Mouse (Mus musculus): ENCODE data around the gene Large2. TPM values are rescaled to one million over a fixed set of nuclear protein-coding genes. Genes with fewer than 3 reads are reported as not detected.
A peak's percentile ranks its signal among the peaks of the same experiment; 100 is the strongest.
"Not testable (repeated sequence)": the region's sequence is repeated elsewhere in the genome, so short reads cannot be mapped to it uniquely, and the experiment has no call there.

The Large2 gene
- total and polyA plus RNA-seq, 2 experiments from 2014 or later, result 0.25 TPM; not detected in 1

DNA sequence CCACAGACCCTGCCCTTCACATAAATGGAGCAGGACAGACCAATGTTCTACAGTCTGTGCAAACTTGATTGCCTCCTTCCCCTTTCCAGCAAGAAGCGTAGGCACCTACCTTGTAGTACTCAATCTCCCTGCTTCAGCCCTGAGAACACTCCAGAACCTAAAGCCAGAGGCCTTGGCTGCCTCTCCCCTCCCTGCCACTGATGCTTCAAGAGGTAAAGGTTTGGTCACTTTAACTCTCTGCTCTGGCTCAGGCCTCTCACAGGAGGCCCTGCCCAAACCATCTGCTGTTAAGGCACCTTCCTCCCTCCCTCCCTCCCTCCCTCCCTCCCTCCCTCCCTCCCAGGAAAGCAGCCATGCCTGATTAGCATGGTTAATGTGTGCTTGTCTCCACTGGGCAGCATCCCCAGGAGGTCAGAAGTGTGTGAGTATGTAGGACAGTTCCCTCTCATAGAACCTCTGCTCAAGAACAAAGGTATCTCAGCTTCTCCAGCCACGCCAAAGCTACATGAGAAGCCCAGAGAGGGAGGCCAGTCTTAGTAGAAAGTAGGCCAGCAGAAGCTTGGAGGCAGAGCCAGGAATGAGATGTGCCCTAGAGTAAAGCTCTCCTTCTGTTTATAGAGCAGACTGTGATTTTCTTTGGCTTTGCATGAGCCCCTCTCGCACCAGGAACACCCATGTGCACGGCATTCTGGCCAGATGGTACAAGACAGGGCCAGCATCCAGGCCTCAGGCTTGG, 28.1 kb upstream of the Large2 start:
- no peak overlapping the region for H3K4me3 ChIP-seq (ENCODE audit: low read depth, low read length)
- no peak overlapping the region for H3K4me2 ChIP-seq (ENCODE audit: low read depth, low read length)
- H3K27ac ChIP-seq (ENCODE audit: low read depth), result no peak overlapping the region
- 74% methylated on average over 4 of the region's 4 CpGs for WGBS
- ATAC-seq (ENCODE audit: insufficient read depth, low read depth), result no peak
- peaks cover 35% of the 10 kb centered on the region for H3K36me3 ChIP-seq (replicated peaks; ENCODE audit: control insufficient read depth, insufficient read depth, low read length)
- H3K27me3 ChIP-seq (ENCODE audit: control insufficient read depth, insufficient read depth, low read length), result peaks cover 9% of the 10 kb centered on the region
- DNase-seq (ENCODE audit: low spot score), result no peak
- no peak for TF ChIP-seq CTCF (IDR thresholded peaks at IDR 0.05; ENCODE audit: low read depth)
- no peak for TF ChIP-seq EP300 (IDR thresholded peaks at IDR 0.05; ENCODE audit: low read depth)
- no peak overlapping the region for H3K9ac ChIP-seq (replicated peaks; ENCODE audit: low read depth, low read length)
- no peaks in the 10 kb centered on the region for H3K9me3 ChIP-seq (replicated peaks; ENCODE audit: control insufficient read depth, low read length)
- no peaks in the 10 kb centered on the region for H3K4me1 ChIP-seq (ENCODE audit: control insufficient read depth, insufficient read depth)

DNA sequence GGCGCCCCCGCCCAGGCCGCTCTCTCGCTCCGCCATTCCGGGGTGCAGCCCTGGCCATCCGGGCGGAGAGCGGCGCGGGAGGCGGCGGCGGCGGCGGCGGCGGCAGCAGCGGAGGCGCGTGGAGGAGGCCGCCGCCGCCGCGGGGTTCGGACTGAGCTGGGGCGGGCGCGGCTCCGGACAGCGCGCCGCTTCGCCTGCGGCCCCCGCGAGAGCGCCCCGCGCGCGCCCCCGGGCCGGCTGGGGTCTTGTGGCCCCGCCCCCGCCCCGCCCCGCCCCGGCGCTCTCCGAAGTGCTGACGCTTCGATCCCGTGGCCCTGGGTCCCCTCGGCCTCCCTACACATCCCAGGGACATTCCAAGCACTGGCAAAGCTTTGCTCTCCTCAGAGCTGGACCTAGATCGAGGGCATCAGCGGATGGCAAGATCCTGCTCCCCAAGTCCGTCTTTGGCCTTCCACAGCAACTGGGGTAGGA, 26.5 kb upstream of the Large2 start, which contains the start of gene Mapk8ip1:
Gene Mapk8ip1 (minus strand): TSS at position 173 of the 471 bp plus-strand sequence.
- no peak within 1 kb of the TSS for H3K27ac ChIP-seq (ENCODE audit: low read depth)
- H3K9ac ChIP-seq (replicated peaks; ENCODE audit: low read depth, low read length), result peak within 1 kb of the TSS; percentile 38
- no peaks in the 10 kb centered on the region for H3K4me1 ChIP-seq (ENCODE audit: control insufficient read depth, insufficient read depth)
- TF ChIP-seq CTCF (IDR thresholded peaks at IDR 0.05; ENCODE audit: low read depth), result no peak
- no peak for TF ChIP-seq EP300 (IDR thresholded peaks at IDR 0.05; ENCODE audit: low read depth)
- ATAC-seq (ENCODE audit: insufficient read depth, low read depth) (peak; percentile 72), DNase-seq (ENCODE audit: low spot score) (no peak)
- peaks cover 23% of the 10 kb centered on the region for H3K36me3 ChIP-seq (replicated peaks; ENCODE audit: control insufficient read depth, insufficient read depth, low read length)
- H3K9me3 ChIP-seq (replicated peaks; ENCODE audit: control insufficient read depth, low read length), result no peaks in the 10 kb centered on the region
- 7% methylated on average over 29 of the region's 59 CpGs for WGBS
- peaks cover 9% of the 10 kb centered on the region for H3K27me3 ChIP-seq (ENCODE audit: control insufficient read depth, insufficient read depth, low read length)
- peak within 1 kb of the TSS; percentile 54 for H3K4me3 ChIP-seq (ENCODE audit: low read depth, low read length)
- peak within 1 kb of the TSS; percentile 79 for H3K4me2 ChIP-seq (ENCODE audit: low read depth, low read length)

DNA sequence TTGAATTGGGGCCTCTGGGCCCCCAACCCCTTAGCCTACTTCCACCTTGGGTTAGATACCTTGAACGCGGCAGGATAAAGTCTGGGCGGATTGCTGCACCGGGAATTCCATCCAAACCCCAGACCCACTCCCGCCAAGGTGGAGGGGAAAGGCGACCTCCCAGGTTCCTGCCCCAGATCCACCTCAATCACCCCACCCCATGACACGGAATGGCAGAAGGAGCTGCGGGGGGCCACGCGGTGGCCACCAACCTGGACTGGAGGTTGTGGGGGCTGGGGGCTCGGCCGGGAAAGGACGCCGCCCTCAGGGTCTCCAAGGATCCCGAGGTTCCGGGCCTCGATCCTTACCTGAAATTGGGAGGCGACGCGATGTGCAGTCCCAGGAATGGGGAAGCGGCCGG, 26.0 kb upstream of the Large2 start:
- H3K27me3 ChIP-seq (ENCODE audit: control insufficient read depth, insufficient read depth, low read length), result peaks cover 10% of the 10 kb centered on the region
- DNase-seq (ENCODE audit: low spot score), result no peak
- peak overlapping the region; percentile 38 for H3K9ac ChIP-seq (replicated peaks; ENCODE audit: low read depth, low read length)
- peaks cover 18% of the 10 kb centered on the region for H3K36me3 ChIP-seq (replicated peaks; ENCODE audit: control insufficient read depth, insufficient read depth, low read length)
- no peaks in the 10 kb centered on the region for H3K4me1 ChIP-seq (ENCODE audit: control insufficient read depth, insufficient read depth)
- no peaks in the 10 kb centered on the region for H3K9me3 ChIP-seq (replicated peaks; ENCODE audit: control insufficient read depth, low read length)
- H3K4me3 ChIP-seq (ENCODE audit: low read depth, low read length), result peak overlapping the region; percentile 54
- WGBS, result 4% methylated on average over 22 of the region's 22 CpGs
- H3K27ac ChIP-seq (ENCODE audit: low read depth), result no peak overlapping the region
- peak overlapping the region; percentile 79 for H3K4me2 ChIP-seq (ENCODE audit: low read depth, low read length)
- TF ChIP-seq EP300 (IDR thresholded peaks at IDR 0.05; ENCODE audit: low read depth) (no peak), CTCF (IDR thresholded peaks at IDR 0.05; ENCODE audit: low read depth) (no peak)
- 0 out of 2 replicates have a peak, but pooled peaks have one; percentile 7 for ATAC-seq (ENCODE audit: insufficient read depth, low read depth)

DNA sequence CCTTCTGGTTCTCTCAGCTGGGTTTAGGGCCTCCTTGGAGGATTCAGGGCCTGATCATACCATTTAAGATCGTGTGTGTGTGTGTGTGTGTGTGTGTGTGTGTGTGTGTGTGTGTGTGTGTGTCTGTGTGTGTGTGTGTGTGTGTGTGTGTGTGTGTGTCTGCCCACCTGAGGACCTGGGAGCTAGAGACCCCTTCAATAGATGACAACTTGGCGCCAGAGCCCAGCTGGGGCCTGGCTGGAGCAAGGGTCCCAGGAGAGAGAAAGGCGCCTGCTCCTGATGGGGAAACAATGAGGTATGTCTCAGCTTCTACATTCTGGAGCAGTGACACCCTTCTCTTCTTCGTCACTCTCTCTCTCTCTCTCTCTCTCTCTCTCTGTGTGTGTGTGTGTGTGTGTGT, 25.2 kb upstream of the Large2 start:
- not testable (repeated sequence) for H3K4me1 ChIP-seq (ENCODE audit: control insufficient read depth, insufficient read depth); H3K4me3 ChIP-seq (ENCODE audit: low read depth, low read length); DNase-seq (ENCODE audit: low spot score); ATAC-seq (ENCODE audit: insufficient read depth, low read depth); H3K4me2 ChIP-seq (ENCODE audit: low read depth, low read length); H3K9me3 ChIP-seq (replicated peaks; ENCODE audit: control insufficient read depth, low read length); H3K27ac ChIP-seq (ENCODE audit: low read depth); H3K9ac ChIP-seq (replicated peaks; ENCODE audit: low read depth, low read length)
- 74% methylated on average over 4 of the region's 4 CpGs for WGBS
- Histone ChIP-seq H3K36me3 (replicated peaks; ENCODE audit: control insufficient read depth, insufficient read depth, low read length) (peaks cover 10% of the 10 kb centered on the region), H3K27me3 (ENCODE audit: control insufficient read depth, insufficient read depth, low read length) (peaks cover 13% of the 10 kb centered on the region)

DNA sequence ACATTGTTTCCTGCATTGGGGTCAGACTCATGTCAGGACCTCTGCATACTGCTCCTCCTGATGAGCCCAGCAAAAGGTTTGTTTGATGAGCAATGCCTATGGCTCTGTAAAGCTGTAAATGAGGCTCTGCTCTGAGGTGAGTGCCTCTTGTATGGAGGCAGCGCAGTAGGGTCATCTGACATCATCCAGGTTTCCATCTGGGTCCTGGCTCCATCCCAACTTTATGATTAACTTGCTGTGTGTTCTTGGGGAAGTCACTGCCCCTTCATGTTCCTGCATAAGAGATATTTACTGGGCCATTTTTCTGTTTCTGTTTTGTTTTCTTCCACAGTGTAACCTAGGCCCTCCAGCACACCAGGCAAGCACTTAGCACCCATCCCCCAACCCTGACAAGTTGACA, 22.8 kb upstream of the Large2 start:
- no peak overlapping the region for H3K27ac ChIP-seq (ENCODE audit: low read depth)
- H3K27me3 ChIP-seq (ENCODE audit: control insufficient read depth, insufficient read depth, low read length), result peaks cover 33% of the 10 kb centered on the region
- no peak for TF ChIP-seq EP300 (IDR thresholded peaks at IDR 0.05; ENCODE audit: low read depth)
- no peak for TF ChIP-seq CTCF (IDR thresholded peaks at IDR 0.05; ENCODE audit: low read depth)
- H3K4me2 ChIP-seq (ENCODE audit: low read depth, low read length), result no peak overlapping the region
- no peaks in the 10 kb centered on the region for H3K9me3 ChIP-seq (replicated peaks; ENCODE audit: control insufficient read depth, low read length)
- no peak overlapping the region for H3K9ac ChIP-seq (replicated peaks; ENCODE audit: low read depth, low read length)
- 66% methylated on average over 1 of the region's 1 CpGs for WGBS
- no peak for DNase-seq (ENCODE audit: low spot score)
- H3K4me3 ChIP-seq (ENCODE audit: low read depth, low read length), result no peak overlapping the region
- peaks cover 2% of the 10 kb centered on the region; the same call in 1 of the 2 replicates for H3K4me1 ChIP-seq (ENCODE audit: control insufficient read depth, insufficient read depth)
- no peaks in the 10 kb centered on the region for H3K36me3 ChIP-seq (replicated peaks; ENCODE audit: control insufficient read depth, insufficient read depth, low read length)
- no peak for ATAC-seq (ENCODE audit: insufficient read depth, low read depth)

All from heart, postnatal 0 days (tissue).